ENCODE assay signal across 18 mouse cellular contexts in the genomic region with DNA sequence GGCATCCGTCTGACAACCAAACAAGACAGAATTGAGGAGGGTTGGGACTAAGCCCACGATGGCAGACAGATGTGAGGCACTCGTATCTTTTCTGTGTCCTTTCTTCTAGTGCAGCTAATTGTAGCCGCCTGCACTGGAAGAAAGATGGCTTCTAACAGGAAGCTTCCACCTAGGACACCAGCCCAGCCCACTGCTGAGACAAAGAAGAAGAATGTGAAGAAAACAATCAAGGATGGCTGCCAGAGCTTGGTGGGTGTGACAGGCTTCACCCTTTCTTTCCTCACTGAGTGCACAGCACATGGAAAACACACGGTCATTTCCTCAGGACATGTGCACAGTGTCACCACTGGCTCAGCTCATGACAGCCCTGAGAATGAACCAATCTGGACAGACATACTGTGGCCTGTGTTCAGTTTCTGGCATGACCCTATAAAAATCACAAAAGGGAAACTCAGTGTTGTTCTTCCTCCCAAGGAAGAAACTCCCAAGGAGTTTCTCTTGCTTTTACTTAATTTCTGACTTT.
DNase-seq lines count a peak whose midpoint lies in the region; ATAC-seq and TF ChIP-seq lines count a peak whose summit lies in the region.
"Had no signal": no experiment of that assay in that cellular context is flagged by ENCODE, and none has a peak within 500 bp of the region (broad histone marks: within the 10 kb centered on the region; RNA-seq: fewer than 3 reads in every experiment).

No protein-coding gene starts in this region.

- 52% methylated on average over 5 of the region's 5 CpGs for WGBS in heart, embryonic 12.5 days
- WGBS in heart, adult 2 months, result 37% methylated on average over 5 of the region's 5 CpGs
- 58% methylated on average over 5 of the region's 5 CpGs for WGBS in hindbrain, embryonic 10.5 days
- 47% methylated on average over 5 of the region's 5 CpGs for WGBS in hindbrain, embryonic 16.5 days
- 45% methylated on average over 5 of the region's 5 CpGs for WGBS in neural tube, embryonic 13.5 days

- H3K9me3 ChIP-seq in heart, embryonic 12.5 days (replicated peaks), result no peaks in the 10 kb centered on the region
- H3K9me3 ChIP-seq in hindbrain, embryonic 10.5 days, result no peaks in the 10 kb centered on the region
- no peaks in the 10 kb centered on the region for H3K9me3 ChIP-seq in hindbrain, embryonic 16.5 days (ENCODE audit: control insufficient read depth, low read length)
- H3K9me3 ChIP-seq in neural tube, embryonic 13.5 days, result no peaks in the 10 kb centered on the region
- H3K9me3 ChIP-seq: forebrain, embryonic 10.5 days; kidney, embryonic 15.5 days; limb, embryonic 10.5 days had no signal

- peaks cover 14% of the 10 kb centered on the region; the same call in 1 of the 2 replicates for H3K27me3 ChIP-seq in heart, embryonic 12.5 days (replicated peaks)
- H3K27me3 ChIP-seq in heart, adult 2 months (ENCODE audit: control insufficient read depth, insufficient read depth, low read length), result no peaks in the 10 kb centered on the region
- H3K27me3 ChIP-seq in hindbrain, embryonic 10.5 days (ENCODE audit: insufficient read depth, poor library complexity, severe bottlenecking), result no peaks in the 10 kb centered on the region
- H3K27me3 ChIP-seq in hindbrain, embryonic 16.5 days (replicated peaks; ENCODE audit: control insufficient read depth, insufficient read depth, low read length), result no peaks in the 10 kb centered on the region
- no peaks in the 10 kb centered on the region for H3K27me3 ChIP-seq in neural tube, embryonic 13.5 days

- H3K27ac ChIP-seq in heart, embryonic 12.5 days (ENCODE audit: poor library complexity, severe bottlenecking), result no peak overlapping the region
- no peak overlapping the region for H3K27ac ChIP-seq in heart, adult 2 months
- peak overlapping the region; percentile 13; the same call in 1 of the 2 replicates for H3K27ac ChIP-seq in hindbrain, embryonic 10.5 days
- H3K27ac ChIP-seq in hindbrain, embryonic 16.5 days (ENCODE audit: low read depth, low read length), result no peak overlapping the region
- H3K27ac ChIP-seq in neural tube, embryonic 13.5 days (replicated peaks), result peak overlapping the region; percentile 87
- H3K27ac ChIP-seq: forebrain, embryonic 10.5 days; kidney, embryonic 15.5 days; limb, embryonic 10.5 days had no signal

- TF ChIP-seq EP300 in heart, adult 2 months (IDR thresholded peaks at IDR 0.05; ENCODE audit: insufficient read depth, low read depth, low read length), result no peak

- H3K9ac ChIP-seq in heart, embryonic 12.5 days, result no peak overlapping the region
- H3K9ac ChIP-seq in heart, adult 2 months (ENCODE audit: low read depth, low read length), result no peak overlapping the region
- no peak overlapping the region for H3K9ac ChIP-seq in hindbrain, embryonic 16.5 days (ENCODE audit: low read depth, low read length)
- no peak overlapping the region for H3K9ac ChIP-seq in neural tube, embryonic 13.5 days
- H3K9ac ChIP-seq: forebrain, postnatal 0 days; kidney, embryonic 15.5 days; liver, postnatal 0 days had no signal

- H3K79me2 ChIP-seq in heart, adult 2 months (replicated peaks; ENCODE audit: control insufficient read depth, insufficient read depth, low read length), result no peaks in the 10 kb centered on the region

- ATAC-seq in heart, embryonic 12.5 days (ENCODE audit: insufficient number of reproducible peaks, low FRiP score), result peak; percentile 82
- no peak for ATAC-seq in hindbrain, embryonic 16.5 days
- ATAC-seq in neural tube, embryonic 13.5 days (ENCODE audit: low read depth), result no peak
- ATAC-seq: forebrain, postnatal 0 days; intestine, embryonic 16.5 days; liver, postnatal 0 days had no signal

- TF ChIP-seq POLR2A in heart, adult 2 months (IDR thresholded peaks at IDR 0.05; ENCODE audit: insufficient read depth, low read depth, low read length), result no peak

- no peak for TF ChIP-seq CTCF in heart, adult 2 months (IDR thresholded peaks at IDR 0.05)

- intact Hi-C loops in heart, adult 2 months (cut with DNase I), result no loop called here

- peaks cover 23% of the 10 kb centered on the region for H3K4me1 ChIP-seq in heart, embryonic 12.5 days (replicated peaks)
- no peaks in the 10 kb centered on the region for H3K4me1 ChIP-seq in heart, adult 2 months (ENCODE audit: control insufficient read depth, insufficient read depth, low read length)
- peaks cover 32% of the 10 kb centered on the region for H3K4me1 ChIP-seq in hindbrain, embryonic 10.5 days (replicated peaks)
- H3K4me1 ChIP-seq in hindbrain, embryonic 16.5 days (ENCODE audit: control insufficient read depth, insufficient read depth, low read depth, low read length), result peaks cover 35% of the 10 kb centered on the region
- peaks cover 55% of the 10 kb centered on the region for H3K4me1 ChIP-seq in neural tube, embryonic 13.5 days (replicated peaks)
- H3K4me1 ChIP-seq: megakaryocyte, embryonic 14.5 days had no signal

- no peak for DNase-seq in heart, adult 2 months
- no peak for DNase-seq in hindbrain, embryonic 10.5 days (ENCODE audit: low spot score)
- no peak for DNase-seq in neural tube, embryonic 10.5 days (ENCODE audit: extremely low spot score, low spot score)
- DNase-seq in kidney, postnatal 25 days, result no peak
- DNase-seq: adrenal gland, adult 8-10 months; cerebellum, adult 8-10 months; forebrain, postnatal 0 days; liver, postnatal 0 days; right cerebral cortex, postnatal 25 days; thymus, postnatal 36 days had no signal

- H3K4me3 ChIP-seq in heart, embryonic 12.5 days, result no peak overlapping the region
- no peak overlapping the region for H3K4me3 ChIP-seq in heart, adult 2 months
- H3K4me3 ChIP-seq in hindbrain, embryonic 10.5 days, result no peak overlapping the region
- no peak overlapping the region for H3K4me3 ChIP-seq in hindbrain, embryonic 16.5 days (ENCODE audit: low read length)
- H3K4me3 ChIP-seq in neural tube, embryonic 13.5 days, result no peak overlapping the region
- H3K4me3 ChIP-seq: forebrain, embryonic 10.5 days; kidney, embryonic 15.5 days; limb, embryonic 10.5 days; megakaryocyte, embryonic 14.5 days had no signal

- no peaks in the 10 kb centered on the region for H3K36me3 ChIP-seq in heart, embryonic 12.5 days
- no peaks in the 10 kb centered on the region for H3K36me3 ChIP-seq in heart, adult 2 months (ENCODE audit: control insufficient read depth, insufficient read depth, low read length)
- no peaks in the 10 kb centered on the region for H3K36me3 ChIP-seq in hindbrain, embryonic 10.5 days
- H3K36me3 ChIP-seq in hindbrain, embryonic 16.5 days (ENCODE audit: control insufficient read depth, insufficient read depth, low read length), result no peaks in the 10 kb centered on the region
- no peaks in the 10 kb centered on the region for H3K36me3 ChIP-seq in neural tube, embryonic 13.5 days
- H3K36me3 ChIP-seq: forebrain, embryonic 10.5 days; kidney, embryonic 15.5 days; limb, embryonic 10.5 days had no signal

- no peak overlapping the region for H3K4me2 ChIP-seq in heart, embryonic 12.5 days
- H3K4me2 ChIP-seq in hindbrain, embryonic 16.5 days (ENCODE audit: low read length), result no peak overlapping the region
- H3K4me2 ChIP-seq in neural tube, embryonic 13.5 days, result no peak overlapping the region
- H3K4me2 ChIP-seq: kidney, embryonic 15.5 days had no signal

Comparison
In these comparisons a context has a peak if more than half of its experiments do, and no peak if none do; other contexts are left out.
1. H3K27ac ChIP-seq: peak in hindbrain, embryonic 10.5 days (single experiment) and neural tube, embryonic 13.5 days (single experiment); none in heart, embryonic 12.5 days (single experiment), heart, adult 2 months (single experiment) and hindbrain, embryonic 16.5 days (single experiment).